Mouse (Mus musculus): ENCODE results near the gene Sgf29.

Gene Sgf29

GRCm38 (mm10) chr7:126707442-126708174, 58.5 kb downstream of the Sgf29 start, which contains the start of gene Coro1a:
Gene Coro1a, minus strand, starts transcription at chr7:126707787.
- no peak for DNase-seq

- no peak for DNase-seq
Observed at GRCm38 (mm10) chr7:126708175-126708952, 59.3 kb downstream of the Sgf29 start.

- DNase-seq: no peak
Observed at GRCm38 (mm10) chr7:126710266-126710665, 61.2 kb downstream of the Sgf29 start.

- no peak for DNase-seq
Observed at GRCm38 (mm10) chr7:126711910-126712309, 62.8 kb downstream of the Sgf29 start.

- DNase-seq: no peak
Observed at GRCm38 (mm10) chr7:126715679-126716078, 66.6 kb downstream of the Sgf29 start.

- no peak for DNase-seq
Observed at GRCm38 (mm10) chr7:126717566-126717965, 68.5 kb downstream of the Sgf29 start.

GRCm38 (mm10) chr7:126718787-126719337, 69.8 kb downstream of the Sgf29 start:
- DNase-seq: no peak

GRCm38 (mm10) chr7:126721635-126722034, 72.5 kb downstream of the Sgf29 start:
- DNase-seq: no peak

All from right cerebral cortex, adult 18-20 months (tissue).